Mouse (Mus musculus) heart, postnatal 4 days (tissue): ENCODE data around the gene Efna5. TPM values are rescaled to one million over a fixed set of nuclear protein-coding genes. Genes with fewer than 3 reads are reported as not detected.

Source experiments
- DNase-seq: peaks from one replicate; pipeline ENCODE4 v3.0.0; 2021
- total RNA-seq, 2 experiments: library from RNA; stranded (reverse); gene quantifications; 2 replicates each; pipeline ENCODE4 v1.2.3; 2021

Gene Efna5
- total RNA-seq, 2 experiments from 2014 or later = 39.7 to 46.1 TPM

DNA sequence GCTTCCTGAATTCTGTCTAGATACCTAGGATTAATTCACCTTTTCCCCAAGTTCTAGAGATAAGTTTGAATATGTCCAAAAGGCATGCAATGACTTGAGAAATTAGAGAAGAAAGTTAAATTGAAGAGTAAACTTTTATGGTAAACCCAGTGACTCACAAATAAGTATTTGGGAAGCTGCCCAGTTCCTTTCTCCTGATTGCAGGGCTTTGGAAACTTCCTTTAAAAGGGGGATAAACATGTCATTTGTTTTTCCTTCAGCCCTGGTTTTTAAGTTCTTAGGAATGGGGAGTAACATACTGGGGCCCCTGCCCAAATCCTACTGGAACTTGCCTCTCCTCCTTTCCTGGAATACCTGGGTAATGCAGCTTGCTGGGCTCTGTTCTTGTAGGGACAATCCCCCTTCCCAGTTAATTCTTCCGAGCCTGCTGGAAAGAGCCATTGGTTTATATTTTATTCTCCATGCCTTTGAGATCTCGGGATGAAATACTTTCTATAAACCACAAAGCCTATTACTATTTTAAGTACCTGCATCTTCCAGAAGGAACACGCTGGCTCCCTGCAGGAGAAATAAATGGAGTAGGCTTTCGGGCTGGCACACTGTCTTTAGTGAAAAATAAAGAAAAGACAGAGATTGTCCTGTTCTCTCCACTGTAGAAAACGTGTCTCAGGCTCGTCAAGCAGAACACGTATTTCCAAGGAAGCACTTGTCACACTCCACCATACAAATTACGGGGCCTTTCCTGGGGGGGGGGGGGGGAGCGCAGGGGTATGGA, 282.2 kb downstream of the Efna5 start:
- no peak for DNase-seq

DNA sequence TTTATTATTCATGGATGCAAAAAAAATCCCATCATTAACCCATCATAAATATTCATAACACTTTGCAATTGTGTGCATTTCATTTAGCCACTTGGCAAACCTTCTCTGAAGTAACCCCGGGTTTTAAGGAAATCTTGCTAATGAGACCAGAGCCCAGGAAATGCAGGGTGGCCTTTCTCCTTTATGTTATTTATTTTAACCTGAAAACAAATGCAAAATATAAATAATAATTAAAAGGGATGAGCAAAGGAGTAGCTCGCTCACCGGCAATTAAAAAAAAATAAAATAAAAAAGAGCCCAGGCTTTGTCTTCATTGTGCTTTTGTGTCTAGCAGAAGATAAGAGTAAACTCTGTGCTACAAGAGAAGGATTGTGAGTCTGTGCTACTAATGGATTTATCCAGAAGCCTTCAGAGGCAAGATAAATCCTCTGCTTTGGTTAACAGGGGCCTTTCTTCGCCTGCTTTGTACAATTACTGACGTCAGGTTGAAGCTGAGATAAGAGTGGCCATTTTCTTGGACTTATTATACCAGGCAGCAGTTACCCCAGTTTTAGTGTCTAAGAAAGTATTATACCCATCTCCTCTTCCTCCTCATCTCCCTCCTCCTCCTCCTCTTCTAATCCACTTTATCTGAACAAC, 288.6 kb downstream of the Efna5 start:
- DNase-seq = no peak

DNA sequence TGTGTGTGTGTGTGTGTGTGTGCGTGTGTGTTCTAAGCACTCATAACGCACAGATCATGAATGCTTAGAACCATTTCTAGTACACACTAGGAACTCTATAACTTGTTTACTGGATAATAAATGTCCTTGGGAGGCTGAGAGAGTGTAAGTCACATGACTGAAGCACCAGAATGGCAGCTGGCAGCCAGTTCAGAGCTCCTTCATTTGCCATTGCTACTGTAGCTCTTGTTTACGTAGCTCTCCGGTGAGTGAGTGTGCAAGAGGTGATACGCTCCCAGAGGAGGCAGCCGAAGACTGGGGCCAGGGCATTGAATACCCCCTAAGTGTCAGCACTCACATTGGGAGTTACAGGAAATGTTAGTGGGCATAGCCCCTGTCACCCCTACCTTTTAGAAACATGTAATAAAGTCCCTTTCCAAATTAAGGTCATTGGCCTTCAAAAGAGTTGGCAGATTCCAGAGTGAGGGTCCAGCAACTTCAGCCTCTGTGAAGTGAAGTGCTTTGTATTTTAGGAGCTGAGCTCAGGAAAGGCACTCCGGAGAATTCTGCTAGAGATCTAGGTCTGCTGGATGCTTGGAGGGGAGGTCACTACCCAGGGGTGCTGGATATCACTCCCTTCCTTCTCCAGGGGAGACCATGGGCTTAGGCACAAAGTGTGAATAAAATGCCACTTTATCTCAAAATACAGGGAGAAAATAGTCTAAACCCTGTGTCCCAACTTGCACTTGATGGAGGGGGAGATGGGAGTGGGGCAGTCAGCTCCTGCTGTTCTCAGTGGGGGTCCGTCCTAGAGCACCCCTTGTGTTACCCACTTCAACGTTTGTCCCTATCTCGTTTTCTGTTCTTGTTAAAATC, 289.3 kb downstream of the Efna5 start:
- no peak for DNase-seq

DNA sequence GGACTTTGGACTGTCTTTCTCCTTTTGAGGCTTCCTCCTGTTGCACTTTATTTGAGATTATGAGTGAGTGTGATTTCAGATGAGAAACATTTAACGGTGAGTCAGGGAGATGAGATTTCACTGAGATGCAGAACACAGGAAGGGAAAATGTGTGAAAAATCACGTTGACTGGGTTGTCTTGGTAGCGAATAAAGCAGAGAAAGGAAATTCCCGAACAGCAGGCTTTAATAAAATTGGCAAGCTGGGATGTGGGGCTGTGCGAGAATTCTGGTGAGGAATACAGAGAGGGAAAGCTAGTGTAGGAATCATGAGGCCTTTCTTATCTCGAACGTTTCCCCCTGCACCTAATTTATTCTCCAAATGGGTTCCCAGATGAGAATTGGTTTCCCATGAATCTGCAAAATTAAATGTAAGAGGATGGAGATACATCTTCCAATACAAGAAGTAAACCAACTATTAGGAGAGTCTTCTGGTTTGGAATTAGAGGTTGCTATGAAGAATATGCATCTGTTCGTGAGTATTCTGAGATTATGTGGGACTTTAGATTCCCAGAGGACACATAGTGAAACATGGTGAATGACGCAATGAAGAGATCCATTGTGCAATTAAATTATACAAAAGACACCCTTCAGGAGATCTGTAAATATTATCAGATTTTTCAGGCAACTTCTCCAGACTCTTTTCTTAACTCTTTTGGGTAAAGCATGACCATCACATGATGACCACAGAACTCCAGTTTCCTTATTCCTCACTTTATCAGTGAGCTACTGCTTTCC, 290.2 kb downstream of the Efna5 start:
- no peak for DNase-seq

GRCm38 (mm10) chr17:62580127-62580526, 301.0 kb downstream of the Efna5 start:
- DNase-seq = no peak

GRCm38 (mm10) chr17:62579618-62580017, 301.5 kb downstream of the Efna5 start:
- DNase-seq = no peak

GRCm38 (mm10) chr17:62574499-62575265, 306.4 kb downstream of the Efna5 start:
- no peak for DNase-seq

GRCm38 (mm10) chr17:62570101-62570500, 311.0 kb downstream of the Efna5 start:
- DNase-seq = no peak

GRCm38 (mm10) chr17:62568019-62568418, 313.1 kb downstream of the Efna5 start:
- no peak for DNase-seq

DNA sequence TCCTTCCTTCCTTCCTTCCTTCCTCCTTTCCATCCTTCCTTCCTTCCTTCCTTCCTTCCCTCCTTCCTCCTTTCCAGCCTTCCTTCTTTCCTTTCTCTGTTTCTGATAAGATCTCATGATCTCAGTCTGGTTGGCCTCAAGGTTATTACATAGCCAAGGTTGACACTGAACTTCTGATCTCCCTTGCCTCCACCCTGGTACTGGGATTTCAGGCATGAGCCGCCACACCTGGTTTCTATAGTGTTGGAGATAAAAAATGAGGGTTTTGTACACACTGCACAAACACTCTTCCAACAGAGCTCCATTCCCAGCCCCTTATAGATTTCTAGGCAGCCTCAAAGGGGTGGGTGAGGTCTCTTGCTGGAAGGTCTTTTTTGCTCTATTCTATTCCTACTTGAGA, 315.5 kb downstream of the Efna5 start:
- no peak for DNase-seq

DNA sequence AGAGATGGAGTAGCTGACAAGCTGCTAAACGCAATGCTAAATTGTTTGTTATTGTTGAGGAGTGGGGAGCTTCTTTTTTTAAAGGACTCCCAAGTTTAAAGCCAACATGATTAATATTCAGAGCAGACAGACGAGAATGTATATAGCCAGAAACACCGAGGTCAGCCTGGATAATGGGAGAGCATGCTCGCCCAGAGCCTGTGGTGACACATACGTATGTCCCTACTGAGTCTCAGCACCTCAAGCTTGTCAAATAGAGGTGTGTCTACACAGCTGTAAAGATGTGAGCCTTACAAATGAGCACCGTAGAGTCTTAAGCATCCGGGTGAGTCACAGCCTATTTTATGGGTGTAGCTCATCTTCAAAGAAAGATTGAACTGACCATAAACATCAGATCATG, 318.7 kb downstream of the Efna5 start:
- DNase-seq = no peak

GRCm38 (mm10) chr17:62557215-62557614, 323.9 kb downstream of the Efna5 start:
- DNase-seq = peak; percentile 25
